Mouse (Mus musculus) liver, postnatal 0 days (tissue): ENCODE results near the gene Slc7a15. TPM values are rescaled to one million over a fixed set of nuclear protein-coding genes. Genes with fewer than 3 reads are reported as not detected.
A peak's percentile ranks its signal among the peaks of the same experiment; 100 is the strongest.

Experiments
- ATAC-seq: fragments of 200-750 bp; cut with Nextera tagmentation; 2 replicates; pipeline ENCODE4 v1.8.0; 2017; ENCODE audit warnings: mild to moderate bottlenecking, moderate library complexity
- DNase-seq: peaks from one replicate; pipeline ENCODE4 v3.0.0-alpha.2; 2016
- H3K27ac ChIP-seq: fragments of 300-500 bp; sonication (generic); 2 replicates; pipeline ENCODE4 v1.5.1; 2014; ENCODE audit warnings: antibody characterized with exemption, moderate library complexity, mild to moderate bottlenecking, low read depth
- H3K27me3 ChIP-seq: fragments of 300-500 bp; sonication (generic); 2 replicates; pipeline ENCODE4 v1.6.1; 2014; ENCODE audit warnings: low read length, control low read depth, mixed read lengths; ENCODE audit not compliant: insufficient read depth
- H3K36me3 ChIP-seq: fragments of 300-500 bp; sonication (generic); replicated peaks from 2 replicates; pipeline ENCODE4 v1.6.1; 2014; ENCODE audit warnings: mild to moderate bottlenecking, control low read depth, low read length, moderate library complexity, mixed read lengths; ENCODE audit not compliant: insufficient read depth
- H3K4me1 ChIP-seq: fragments of 300-500 bp; sonication (generic); 2 replicates; pipeline ENCODE4 v1.6.1; 2014; ENCODE audit warnings: antibody characterized with exemption, mild to moderate bottlenecking, control low read depth; ENCODE audit not compliant: insufficient read depth
- H3K4me2 ChIP-seq: fragments of 300-500 bp; sonication (generic); 2 replicates; pipeline ENCODE4 v1.6.1; 2014; ENCODE audit warnings: low read depth, mild to moderate bottlenecking, low read length, moderate library complexity, mixed read lengths
- H3K4me3 ChIP-seq: fragments of 300-500 bp; sonication (generic); 2 replicates; pipeline ENCODE4 v1.5.1; 2014; ENCODE audit warnings: low read depth, low read length
- H3K9ac ChIP-seq: fragments of 300-500 bp; sonication (generic); replicated peaks from 2 replicates; pipeline ENCODE4 v1.6.1; 2014; ENCODE audit warnings: mild to moderate bottlenecking, moderate library complexity
- H3K9me3 ChIP-seq: fragments of 300-500 bp; sonication (generic); 2 replicates; pipeline ENCODE4 v1.6.1; 2016; ENCODE audit warnings: mild to moderate bottlenecking, control low read depth, low read length, mixed read lengths
- CTCF ChIP-seq: sonication (generic); IDR thresholded peaks from 2 replicates; pipeline ENCODE4 v1.5.1; 2016; ENCODE audit warnings: antibody characterized with exemption, low read depth
- EP300 ChIP-seq: IDR thresholded peaks from 2 replicates; pipeline ENCODE4 v1.6.1; 2016; ENCODE audit warnings: antibody characterized with exemption, low read depth, mild to moderate bottlenecking
- WGBS: fragments of 180-500 bp; shearing (Covaris S2); extraction: QIAGEN DNeasy Blood & Tissue Kit; methylation state at CpG from one replicate; pipeline ENCODE4 v1.1.7; 2014; ENCODE audit not compliant: insufficient replicate concordance; 5-methylcytosine and 5-hydroxymethylcytosine counted together
- polyA plus RNA-seq: library from polyadenylated mRNA; unstranded; fragments of >200 nt; fragmentation: Nextera tagmentation; extraction: Ambion mirVana; gene quantifications from 2 replicates; pipeline ENCODE4 v1.2.1, GENCODE M21; 2015

The Slc7a15 gene
- polyA plus RNA-seq, 1 experiment from 2014 or later: 0.49 TPM

- peak; percentile 43 for DNase-seq
These were observed 38.1 kb upstream of the Slc7a15 start for GRCm38 (mm10) chr12:8636945-8637344.

DNA sequence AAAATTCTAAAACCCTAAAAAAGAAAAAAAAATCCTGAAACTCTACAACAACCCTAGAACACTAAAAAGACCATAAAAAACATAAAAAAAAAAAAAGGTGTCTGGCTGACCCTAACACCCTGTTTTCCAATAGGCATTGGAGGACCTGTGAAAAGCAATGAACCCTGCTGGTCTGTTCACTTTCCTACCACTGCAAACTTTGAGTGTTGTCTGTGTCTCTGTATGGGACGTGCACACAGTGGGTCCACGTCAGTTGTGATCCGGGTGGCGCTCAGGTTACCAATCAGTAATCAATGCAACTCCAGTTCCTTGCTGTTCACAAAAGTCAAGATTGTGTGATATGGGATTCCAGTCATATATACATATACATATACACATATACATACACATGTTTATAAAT, 36.7 kb upstream of the Slc7a15 start:
- H3K27ac ChIP-seq: no peak overlapping the region
- 96% methylated on average over 4 of the region's 4 CpGs for WGBS
- H3K36me3 ChIP-seq: no peaks in the 10 kb centered on the region
- H3K4me2 ChIP-seq: no peak overlapping the region
- TF ChIP-seq EP300 (no peak), CTCF (no peak)
- H3K9ac ChIP-seq: no peak overlapping the region
- H3K4me1 ChIP-seq: peaks cover 6% of the 10 kb centered on the region; the same call in 1 of the 2 replicates
- no peaks in the 10 kb centered on the region for H3K27me3 ChIP-seq
- ATAC-seq (no peak), DNase-seq (no peak)
- H3K4me3 ChIP-seq: no peak overlapping the region
- no peaks in the 10 kb centered on the region for H3K9me3 ChIP-seq

More at GRCm38 (mm10) chr12:8636945-8637344, 38.1 kb upstream of the Slc7a15 start:
- H3K9me3 ChIP-seq: no peaks in the 10 kb centered on the region
- no peak for ATAC-seq
- 77% methylated on average over 14 of the region's 14 CpGs for WGBS
- no peak for TF ChIP-seq CTCF
- TF ChIP-seq EP300: peak; percentile 60
- H3K36me3 ChIP-seq: no peaks in the 10 kb centered on the region
- peaks cover 6% of the 10 kb centered on the region; the same call in 1 of the 2 replicates for H3K4me1 ChIP-seq
- no peaks in the 10 kb centered on the region for H3K27me3 ChIP-seq
- no peak overlapping the region for H3K4me2 ChIP-seq
- no peak overlapping the region for H3K4me3 ChIP-seq
- H3K27ac ChIP-seq: no peak overlapping the region
- no peak overlapping the region for H3K9ac ChIP-seq

GRCm38 (mm10) chr12:8634306-8634705, 35.4 kb upstream of the Slc7a15 start:
- no peak for TF ChIP-seq CTCF
- no peak for TF ChIP-seq EP300
- Histone ChIP-seq H3K4me2 (no peak overlapping the region), H3K36me3 (no peaks in the 10 kb centered on the region), H3K27me3 (no peaks in the 10 kb centered on the region), H3K9me3 (no peaks in the 10 kb centered on the region), H3K9ac (no peak overlapping the region), H3K4me3 (no peak overlapping the region), H3K27ac (no peak overlapping the region), H3K4me1 (no peaks in the 10 kb centered on the region)
- ATAC-seq: no peak
- DNase-seq: no peak
- 96% methylated on average over 1 of the region's 1 CpGs for WGBS

- H3K36me3 ChIP-seq: no peaks in the 10 kb centered on the region
- no peaks in the 10 kb centered on the region for H3K9me3 ChIP-seq
- H3K9ac ChIP-seq: no peak overlapping the region
- ATAC-seq: no peak
- H3K4me2 ChIP-seq: no peak overlapping the region
- no peaks in the 10 kb centered on the region for H3K4me1 ChIP-seq
- 83% methylated on average over 2 of the region's 2 CpGs for WGBS
- no peak overlapping the region for H3K27ac ChIP-seq
- no peak overlapping the region for H3K4me3 ChIP-seq
- no peaks in the 10 kb centered on the region for H3K27me3 ChIP-seq
- DNase-seq: no peak
- TF ChIP-seq CTCF (no peak), EP300 (no peak)
These were observed 34.0 kb upstream of the Slc7a15 start for GRCm38 (mm10) chr12:8632737-8633365.

- Histone ChIP-seq H3K9me3 (no peaks in the 10 kb centered on the region), H3K27me3 (no peaks in the 10 kb centered on the region), H3K4me3 (no peak overlapping the region), H3K36me3 (no peaks in the 10 kb centered on the region), H3K4me1 (no peaks in the 10 kb centered on the region), H3K4me2 (no peak overlapping the region), H3K9ac (no peak overlapping the region), H3K27ac (no peak overlapping the region)
- TF ChIP-seq EP300 (no peak), CTCF (no peak)
- WGBS: 92% methylated on average over 1 of the region's 1 CpGs
- ATAC-seq (no peak), DNase-seq (no peak)
These were observed 32.8 kb upstream of the Slc7a15 start for GRCm38 (mm10) chr12:8631691-8632090.

GRCm38 (mm10) chr12:8629537-8629936, 30.7 kb upstream of the Slc7a15 start:
- Histone ChIP-seq H3K4me2 (no peak overlapping the region), H3K4me1 (no peaks in the 10 kb centered on the region), H3K9ac (no peak overlapping the region), H3K27ac (no peak overlapping the region), H3K36me3 (no peaks in the 10 kb centered on the region), H3K9me3 (no peaks in the 10 kb centered on the region), H3K4me3 (no peak overlapping the region), H3K27me3 (no peaks in the 10 kb centered on the region)
- TF ChIP-seq EP300 (no peak), CTCF (no peak)
- WGBS: 93% methylated on average over 6 of the region's 6 CpGs
- ATAC-seq: no peak
- DNase-seq: no peak

DNA sequence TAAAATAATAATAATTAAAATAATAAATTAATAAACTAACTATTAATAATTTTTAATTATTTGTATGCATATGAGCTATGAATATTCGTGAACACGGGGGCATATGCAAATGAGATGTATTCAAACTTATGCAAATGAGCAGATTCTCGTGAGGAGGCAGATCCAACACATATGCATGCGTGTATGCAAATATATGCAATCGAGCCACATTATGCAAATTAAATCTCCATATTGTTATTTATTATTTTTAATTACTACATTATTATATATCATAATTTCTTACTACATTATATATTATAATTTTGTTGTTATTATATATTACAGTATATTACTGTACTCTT, 21.8 kb upstream of the Slc7a15 start:
- Histone ChIP-seq H3K4me2 (no peak overlapping the region), H3K4me3 (no peak overlapping the region), H3K4me1 (no peaks in the 10 kb centered on the region), H3K27ac (no peak overlapping the region), H3K9ac (no peak overlapping the region), H3K9me3 (no peaks in the 10 kb centered on the region), H3K27me3 (no peaks in the 10 kb centered on the region), H3K36me3 (no peaks in the 10 kb centered on the region)
- no peak for DNase-seq
- WGBS: 89% methylated on average over 5 of the region's 5 CpGs
- no peak for ATAC-seq
- TF ChIP-seq EP300 (no peak), CTCF (no peak)
